Mouse (Mus musculus) embryo, embryonic 10.5 days (tissue): ENCODE measurements around the gene Kcnh1.

Experiments used
- DNase-seq: peaks from one replicate; pipeline ENCODE4 v3.0.0-alpha.2; 2015; ENCODE audit warnings: low spot score

Gene Kcnh1

GRCm38 (mm10) chr1:192268878-192269277 lies 78.3 kb downstream of the Kcnh1 start:
- DNase-seq: no peak

GRCm38 (mm10) chr1:192269911-192270310 lies 79.3 kb downstream of the Kcnh1 start:
- DNase-seq: no peak

GRCm38 (mm10) chr1:192277801-192278385 lies 87.3 kb downstream of the Kcnh1 start:
- DNase-seq: no peak

GRCm38 (mm10) chr1:192284340-192284739 lies 93.8 kb downstream of the Kcnh1 start:
- no peak for DNase-seq

- no peak for DNase-seq
Measured at GRCm38 (mm10) chr1:192284950-192285349, 94.4 kb downstream of the Kcnh1 start.

- no peak for DNase-seq
Measured at GRCm38 (mm10) chr1:192288456-192288855, 97.9 kb downstream of the Kcnh1 start.

GRCm38 (mm10) chr1:192291286-192291685 lies 100.7 kb downstream of the Kcnh1 start:
- DNase-seq: peak; percentile 35

- DNase-seq: no peak
Measured at GRCm38 (mm10) chr1:192293391-192293790, 102.8 kb downstream of the Kcnh1 start.

GRCm38 (mm10) chr1:192293921-192294320 lies 103.3 kb downstream of the Kcnh1 start:
- no peak for DNase-seq

GRCm38 (mm10) chr1:192295243-192295860 lies 104.8 kb downstream of the Kcnh1 start:
- DNase-seq: no peak

- no peak for DNase-seq
Measured at GRCm38 (mm10) chr1:192295902-192296301, 105.3 kb downstream of the Kcnh1 start.

- no peak for DNase-seq
Measured at GRCm38 (mm10) chr1:192297481-192298128, 107.0 kb downstream of the Kcnh1 start.

GRCm38 (mm10) chr1:192300417-192300816 lies 109.8 kb downstream of the Kcnh1 start:
- no peak for DNase-seq

- no peak for DNase-seq
Measured at GRCm38 (mm10) chr1:192303615-192304014, 113.0 kb downstream of the Kcnh1 start.

GRCm38 (mm10) chr1:192305155-192305554 lies 114.6 kb downstream of the Kcnh1 start:
- DNase-seq: no peak

GRCm38 (mm10) chr1:192307055-192307454 lies 116.5 kb downstream of the Kcnh1 start:
- no peak for DNase-seq

GRCm38 (mm10) chr1:192311298-192311697 lies 120.7 kb downstream of the Kcnh1 start:
- DNase-seq: no peak

GRCm38 (mm10) chr1:192311851-192312438 lies 121.4 kb downstream of the Kcnh1 start:
- DNase-seq: no peak

GRCm38 (mm10) chr1:192312446-192312845 lies 121.9 kb downstream of the Kcnh1 start:
- DNase-seq: no peak

GRCm38 (mm10) chr1:192312998-192313397 lies 122.4 kb downstream of the Kcnh1 start:
- DNase-seq: peak; percentile 19

- peak; percentile 10 for DNase-seq
Measured at GRCm38 (mm10) chr1:192313571-192313972, 123.0 kb downstream of the Kcnh1 start.

- DNase-seq: no peak
Measured at GRCm38 (mm10) chr1:192314044-192314443, 123.5 kb downstream of the Kcnh1 start.
